32 mouse cellular contexts compared by ENCODE assay signal in the genomic region with DNA sequence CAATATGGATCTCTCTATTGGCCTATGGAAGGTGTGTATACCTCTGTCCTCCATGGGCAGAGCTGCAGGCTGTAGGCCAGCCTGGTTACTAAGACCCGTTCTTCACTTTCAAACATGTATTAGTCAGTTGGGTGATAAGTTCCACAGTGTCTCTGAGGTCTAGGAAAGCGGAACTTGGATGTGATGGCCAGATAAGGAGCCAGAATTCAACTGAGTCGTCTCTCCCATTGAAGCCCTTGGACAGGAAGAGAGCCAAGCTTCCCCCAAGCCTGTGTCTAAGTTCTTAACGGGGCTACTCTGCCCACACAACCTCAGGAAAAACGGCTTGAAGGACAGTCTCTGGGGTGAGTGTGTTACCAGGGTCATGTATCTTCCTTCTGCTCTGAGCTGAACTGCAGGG. TPM values are rescaled to one million over a fixed set of nuclear protein-coding genes. Genes with fewer than 3 reads are reported as not detected.
"Had no signal": no experiment of that assay in that cellular context is flagged by ENCODE, and none has a peak within 500 bp of the region (broad histone marks: within the 10 kb centered on the region; RNA-seq: fewer than 3 reads in every experiment).

No protein-coding gene starts in this region.

- H3K9ac ChIP-seq: liver, embryonic 15.5 days; lung, embryonic 15.5 days; midbrain, embryonic 13.5 days; neural tube, embryonic 13.5 days had no signal

- DNase-seq: kidney, adult 18-20 months; kidney, postnatal 25 days; layer of hippocampus, postnatal 36 days; lung, adult 18-20 months; lung, postnatal 10 days; lung, postnatal 36 days; retina, postnatal 1 day; thymus, postnatal 36 days had no signal

- H3K27me3 ChIP-seq: lung, embryonic 15.5 days; midbrain, embryonic 13.5 days had no signal

- H3K27ac ChIP-seq: kidney, postnatal 0 days; left cerebral cortex, adult 2 months; liver, embryonic 15.5 days; lung, embryonic 15.5 days; midbrain, embryonic 10.5 days; midbrain, embryonic 13.5 days; neural tube, embryonic 13.5 days had no signal

- H3K4me2 ChIP-seq: liver, embryonic 11.5 days; liver, embryonic 15.5 days; lung, embryonic 15.5 days; midbrain, embryonic 13.5 days; neural tube, embryonic 13.5 days had no signal

- H3K4me3 ChIP-seq: left cerebral cortex, adult 2 months; liver, embryonic 15.5 days; lung, embryonic 15.5 days; midbrain, embryonic 10.5 days; midbrain, embryonic 13.5 days; myocyte; neural tube, embryonic 13.5 days had no signal

- H3K9me3 ChIP-seq: liver, embryonic 15.5 days; lung, embryonic 15.5 days; midbrain, embryonic 10.5 days; midbrain, embryonic 13.5 days; neural tube, embryonic 13.5 days had no signal

- ATAC-seq: midbrain, embryonic 13.5 days; midbrain, embryonic 16.5 days had no signal

- H3K4me1 ChIP-seq: liver, embryonic 15.5 days; lung, embryonic 15.5 days; midbrain, embryonic 10.5 days; midbrain, embryonic 13.5 days had no signal

- H3K36me3 ChIP-seq: liver, embryonic 15.5 days; lung, embryonic 15.5 days; midbrain, embryonic 10.5 days; midbrain, embryonic 13.5 days; neural tube, embryonic 13.5 days had no signal

RNA-seq across cellular contexts. Expression of gene Otos, which starts 10.8 kb away (rescaled TPM):
- total RNA-seq: left cerebral cortex, adult 2 months; left cerebral cortex, postnatal 10 days; left cerebral cortex, postnatal 36 days; monocyte, adult 5-6 weeks; neutrophil, adult 5-6 weeks had no signal
- polyA plus RNA-seq: limb, embryonic 11.5 days; liver, embryonic 11.5 days; neural tube, embryonic 13.5 days; stomach, embryonic 14.5 days had no signal

RNA-seq across cellular contexts. Expression of gene Olfr12, which starts 41.8 kb away (rescaled TPM):
- total RNA-seq: layer of hippocampus, postnatal 10 days; layer of hippocampus, postnatal 36 days; left cerebral cortex, adult 2 months; left cerebral cortex, postnatal 10 days; left cerebral cortex, postnatal 36 days; monocyte, adult 5-6 weeks had no signal
- polyA plus RNA-seq: kidney, embryonic 14.5 days; kidney, postnatal 0 days; large intestine, adult 2 months; limb, embryonic 11.5 days; limb, embryonic 14.5 days; liver, embryonic 11.5 days; liver, embryonic 15.5 days; lung, embryonic 15.5 days; midbrain, embryonic 10.5 days; midbrain, embryonic 16.5 days; myocyte; neural tube, embryonic 13.5 days; small intestine, adult 2 months; spleen, adult 2 months; stomach, embryonic 14.5 days; urinary bladder, adult 2 months had no signal

RNA-seq across cellular contexts. Expression of gene Olfr1410, which starts 53.8 kb away (rescaled TPM):
- total RNA-seq: layer of hippocampus, adult 8-10 months; layer of hippocampus, postnatal 10 days; layer of hippocampus, postnatal 36 days; left cerebral cortex, adult 2 months; left cerebral cortex, postnatal 10 days; left cerebral cortex, postnatal 36 days; monocyte, adult 5-6 weeks; neutrophil, adult 5-6 weeks had no signal
- polyA plus RNA-seq: kidney, embryonic 14.5 days; kidney, postnatal 0 days; large intestine, adult 2 months; limb, embryonic 11.5 days; limb, embryonic 14.5 days; liver, embryonic 11.5 days; liver, embryonic 15.5 days; lung, embryonic 15.5 days; midbrain, embryonic 10.5 days; midbrain, embryonic 13.5 days; midbrain, embryonic 16.5 days; myocyte; neural tube, embryonic 13.5 days; small intestine, adult 2 months; spleen, adult 2 months; stomach, embryonic 14.5 days; urinary bladder, adult 2 months had no signal
